Mouse (Mus musculus) cortical plate, adult 2 months (tissue): Measurements from ENCODE around the gene Megf9. TPM values are rescaled to one million over a fixed set of nuclear protein-coding genes. Genes with fewer than 3 reads are reported as not detected.

Experiments
- H3K27ac ChIP-seq: fragments of 200-500 bp; 2 replicates; pipeline ENCODE4 v1.5.1; 2012; ENCODE audit warnings: low read length, control low read depth, inconsistent platforms; ENCODE audit not compliant: insufficient read depth
- H3K4me1 ChIP-seq: fragments of 200-500 bp; 2 replicates; pipeline ENCODE4 v1.6.1; 2011; ENCODE audit warnings: low read length; ENCODE audit not compliant: control insufficient read depth, insufficient read depth
- H3K4me3 ChIP-seq: fragments of 200-500 bp; 2 replicates; pipeline ENCODE4 v1.5.1; 2011; ENCODE audit warnings: mild to moderate bottlenecking, low read length, control low read depth; ENCODE audit not compliant: insufficient read depth
- CTCF ChIP-seq: fragments of 200-500 bp; IDR thresholded peaks from 2 replicates; pipeline ENCODE4 v1.5.1; 2011; ENCODE audit warnings: mild to moderate bottlenecking, control low read depth, low read length; ENCODE audit not compliant: insufficient read depth; ENCODE audit errors: extremely low read depth
- POLR2A ChIP-seq: fragments of 200-500 bp; IDR thresholded peaks from 2 replicates; pipeline ENCODE4 v1.6.1; 2011; ENCODE audit warnings: mild to moderate bottlenecking, low read length, control low read depth; ENCODE audit not compliant: insufficient read depth; ENCODE audit errors: extremely low read depth
- polyA plus RNA-seq: library from polyadenylated mRNA; depleted of rRNA; stranded (reverse); fragments of >200 nt; gene quantifications from 2 replicates; pipeline ENCODE4 v1.2.3, GENCODE M21; 2012

Gene Megf9
- polyA plus RNA-seq, 1 experiment, result 36.7 TPM

- no peak for TF ChIP-seq CTCF
- no peak for TF ChIP-seq POLR2A
- no peak overlapping the region for H3K4me3 ChIP-seq
- no peaks in the 10 kb centered on the region for H3K4me1 ChIP-seq
- no peak overlapping the region for H3K27ac ChIP-seq
These were observed 9.6 kb upstream of the Megf9 start for GRCm38 (mm10) chr4:70544390-70544789.

- H3K27ac ChIP-seq, result no peak overlapping the region
- no peak overlapping the region for H3K4me3 ChIP-seq
- no peak for TF ChIP-seq POLR2A
- no peak for TF ChIP-seq CTCF
These were observed 7.6 kb upstream of the Megf9 start for GRCm38 (mm10) chr4:70542387-70542786.

GRCm38 (mm10) chr4:70540743-70541142 is 5.9 kb upstream of the Megf9 start:
- H3K4me1 ChIP-seq, result peaks cover 3% of the 10 kb centered on the region; the same call in 1 of the 2 replicates
- H3K27ac ChIP-seq, result no peak overlapping the region
- H3K4me3 ChIP-seq, result no peak overlapping the region
- TF ChIP-seq CTCF (no peak), POLR2A (no peak)

More at GRCm38 (mm10) chr4:70542387-70542786, 7.6 kb upstream of the Megf9 start:
- H3K4me1 ChIP-seq, result no peaks in the 10 kb centered on the region

- Histone ChIP-seq H3K4me1 (peaks cover 6% of the 10 kb centered on the region; the same call in 1 of the 2 replicates), H3K4me3 (no peak overlapping the region), H3K27ac (no peak overlapping the region)
- no peak for TF ChIP-seq POLR2A
These were observed 2.1 kb upstream of the Megf9 start for GRCm38 (mm10) chr4:70536661-70537580.

- peak overlapping the region; percentile 99 for H3K4me3 ChIP-seq
- H3K4me1 ChIP-seq, result peaks cover 6% of the 10 kb centered on the region; the same call in 1 of the 2 replicates
- H3K27ac ChIP-seq, result peak overlapping the region; percentile 94; the same call in 1 of the 2 replicates
- TF ChIP-seq POLR2A (no peak), CTCF (no peak)
These were observed 1.0 kb upstream of the Megf9 start for GRCm38 (mm10) chr4:70535711-70536311.

- H3K4me3 ChIP-seq, result peak overlapping the region; percentile 99
These were observed 494 bp upstream of the Megf9 start for GRCm38 (mm10) chr4:70535289-70535688.

GRCm38 (mm10) chr4:70534078-70534890 is 511 bp downstream of the Megf9 start:
- no peak for TF ChIP-seq POLR2A
- TF ChIP-seq CTCF, result no peak
- peak overlapping the region; percentile 99 for H3K4me3 ChIP-seq
- peaks cover 8% of the 10 kb centered on the region for H3K4me1 ChIP-seq
- H3K27ac ChIP-seq, result peak overlapping the region; percentile 79

More at GRCm38 (mm10) chr4:70535289-70535688, 494 bp upstream of the Megf9 start:
- Histone ChIP-seq H3K4me1 (peaks cover 6% of the 10 kb centered on the region; the same call in 1 of the 2 replicates), H3K27ac (peak overlapping the region; percentile 94)
- TF ChIP-seq CTCF (no peak), POLR2A (no peak)

GRCm38 (mm10) chr4:70533056-70533805 is 1.6 kb downstream of the Megf9 start:
- peak overlapping the region; percentile 99 for H3K4me3 ChIP-seq
- TF ChIP-seq CTCF (no peak), POLR2A (no peak)
- peaks cover 8% of the 10 kb centered on the region for H3K4me1 ChIP-seq
- H3K27ac ChIP-seq, result no peak overlapping the region

GRCm38 (mm10) chr4:70531021-70531420 is 3.8 kb downstream of the Megf9 start:
- H3K4me3 ChIP-seq, result peak overlapping the region; percentile 21; the same call in 1 of the 2 replicates
- H3K27ac ChIP-seq, result no peak overlapping the region
- H3K4me1 ChIP-seq, result peaks cover 8% of the 10 kb centered on the region
- no peak for TF ChIP-seq POLR2A
- TF ChIP-seq CTCF, result no peak
